Mouse (Mus musculus) thymus, postnatal 14 days (tissue): ENCODE results near the gene Lipt1.

ENCODE experiments used
- DNase-seq: peaks from one replicate; pipeline ENCODE4 v3.0.0; 2021

The Lipt1 gene

GRCm38 (mm10) chr1:37871704-37872103 is at the start of gene Lipt1:
Gene Lipt1 (plus strand): TSS chr1:37871738.
- no peak for DNase-seq

- no peak for DNase-seq
Measured at GRCm38 (mm10) chr1:37831681-37832080, 39.9 kb upstream of the Lipt1 start.

GRCm38 (mm10) chr1:37846878-37847277 is 24.7 kb upstream of the Lipt1 start:
- no peak for DNase-seq

GRCm38 (mm10) chr1:37850696-37851095 is 20.8 kb upstream of the Lipt1 start:
- DNase-seq, result no peak

GRCm38 (mm10) chr1:37864511-37865400 is 6.8 kb upstream of the Lipt1 start:
- DNase-seq, result peak; percentile 100

- DNase-seq, result peak; percentile 20
Measured at GRCm38 (mm10) chr1:37865401-37866215, 5.9 kb upstream of the Lipt1 start.

- no peak for DNase-seq
Measured at GRCm38 (mm10) chr1:37866286-37866685, 5.3 kb upstream of the Lipt1 start, which contains the start of gene Tsga10. Gene Tsga10 (minus strand): TSS chr1:37866429.

GRCm38 (mm10) chr1:37867056-37867455 is 4.5 kb upstream of the Lipt1 start:
- peak; percentile 59 for DNase-seq

- no peak for DNase-seq
Measured at GRCm38 (mm10) chr1:37867684-37868322, 3.7 kb upstream of the Lipt1 start.

- no peak for DNase-seq
Measured at GRCm38 (mm10) chr1:37868640-37869039, 2.9 kb upstream of the Lipt1 start.

GRCm38 (mm10) chr1:37869362-37869761 is 2.2 kb upstream of the Lipt1 start:
- DNase-seq, result no peak

- peak; percentile 89 for DNase-seq
Measured at GRCm38 (mm10) chr1:37872131-37873067, 861 bp downstream of the Lipt1 start.

GRCm38 (mm10) chr1:37873157-37873556 is 1.6 kb downstream of the Lipt1 start:
- DNase-seq, result no peak

GRCm38 (mm10) chr1:37877736-37878460 is 6.4 kb downstream of the Lipt1 start:
- DNase-seq, result no peak

- DNase-seq, result no peak
Measured at GRCm38 (mm10) chr1:37883411-37883810, 11.9 kb downstream of the Lipt1 start.

- DNase-seq, result no peak
Measured at GRCm38 (mm10) chr1:37884451-37884850, 12.9 kb downstream of the Lipt1 start.

GRCm38 (mm10) chr1:37889206-37889605 is 17.7 kb downstream of the Lipt1 start:
- DNase-seq, result no peak

- DNase-seq, result peak; percentile 85
Measured at GRCm38 (mm10) chr1:37890025-37890652, 18.6 kb downstream of the Lipt1 start, which contains the start of the genes Mitd1 and Mrpl30. Gene Mitd1 (minus strand): TSS chr1:37890411. Gene Mrpl30 (plus strand): TSS chr1:37890477.

- DNase-seq, result no peak
Measured at GRCm38 (mm10) chr1:37891400-37891799, 19.9 kb downstream of the Lipt1 start.

GRCm38 (mm10) chr1:37894606-37895005 is 23.1 kb downstream of the Lipt1 start:
- no peak for DNase-seq

GRCm38 (mm10) chr1:37899816-37900215 is 28.3 kb downstream of the Lipt1 start:
- no peak for DNase-seq
